8 mouse cellular contexts compared by ENCODE assay signal in the genomic region with DNA sequence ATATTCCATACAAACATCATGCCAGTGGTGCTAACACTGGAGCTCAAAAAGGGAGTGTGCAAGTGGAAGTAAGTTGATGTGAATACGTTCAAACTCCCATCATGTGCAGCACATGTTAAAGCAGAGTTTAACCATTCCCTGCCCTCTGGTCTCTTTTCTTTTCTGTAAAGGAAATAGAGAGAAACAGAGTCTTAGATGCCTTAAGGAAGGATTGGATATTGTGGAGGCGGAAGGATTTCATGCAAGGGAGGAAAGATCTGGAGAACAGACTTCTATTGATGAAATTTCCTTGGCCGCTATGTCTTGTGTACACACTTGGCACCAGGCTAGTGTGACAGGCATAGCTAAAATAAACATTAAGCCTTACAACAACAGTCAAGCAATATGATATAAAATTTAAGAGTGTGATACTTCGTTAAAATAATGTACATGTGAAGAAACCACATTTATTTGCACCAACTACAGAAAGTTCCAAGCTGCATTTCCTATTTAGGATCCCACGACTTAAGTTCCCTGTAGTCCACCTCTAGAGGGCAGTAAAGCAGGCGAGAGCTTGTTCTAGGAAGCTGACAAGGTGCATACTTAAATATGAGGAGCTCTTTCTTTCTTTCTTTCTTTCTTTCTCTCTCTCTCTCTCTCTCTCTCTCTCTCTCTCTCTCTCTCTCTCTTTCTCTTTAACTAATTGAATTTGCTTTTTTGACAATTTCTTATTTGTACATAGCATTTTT.
DNase-seq lines count a peak whose midpoint lies in the region; ATAC-seq and TF ChIP-seq lines count a peak whose summit lies in the region.

No protein-coding gene starts in this region.

- no peak for TF ChIP-seq POLR2A in lung, adult 2 months (IDR thresholded peaks at IDR 0.05; ENCODE audit: borderline replicate concordance, extremely low read depth, low read depth, low read length)
- TF ChIP-seq POLR2A in cortical plate, adult 2 months (IDR thresholded peaks at IDR 0.05; ENCODE audit: extremely low read depth, insufficient read depth, low read length), result no peak

- 31% methylated on average over 6 of the region's 6 CpGs for WGBS in lung, postnatal 0 days
- WGBS in lung, adult 2 months, result 34% methylated on average over 6 of the region's 6 CpGs

- no peaks in the 10 kb centered on the region for H3K4me1 ChIP-seq in lung, postnatal 0 days (ENCODE audit: insufficient read depth, low read depth, low read length)
- H3K4me1 ChIP-seq in lung, adult 2 months (ENCODE audit: control insufficient read depth, insufficient read depth, low read length), result no peaks in the 10 kb centered on the region
- no peaks in the 10 kb centered on the region for H3K4me1 ChIP-seq in cortical plate, adult 2 months (ENCODE audit: control insufficient read depth, insufficient read depth, low read length)

- no peak for TF ChIP-seq EP300 in lung, postnatal 0 days (IDR thresholded peaks at IDR 0.05)

- DNase-seq in cerebellum, postnatal 14 days, result peak; percentile 49 to 55
- DNase-seq in cerebellum, adult 11 months, result no peak
- DNase-seq in lung, postnatal 0 days (ENCODE audit: low spot score), result no peak
- DNase-seq in lung, adult 2 months, result no peak
- DNase-seq in mesoderm, embryonic 11.5 days (ENCODE audit: low read depth, low spot score), result peak; percentile 55
- no peak for DNase-seq in heart, postnatal 36 days

- no peaks in the 10 kb centered on the region for H3K36me3 ChIP-seq in lung, postnatal 0 days (ENCODE audit: insufficient read depth, low read length)

- no peak for ATAC-seq in lung, postnatal 0 days
- no peak for ATAC-seq in inflammation-experienced regulatory T-cells, adult 6 months

- no peak overlapping the region for H3K4me3 ChIP-seq in lung, postnatal 0 days (ENCODE audit: low read depth, low read length)
- no peak overlapping the region for H3K4me3 ChIP-seq in lung, adult 2 months (replicated peaks; ENCODE audit: extremely low read depth, low read depth, low read length)
- H3K4me3 ChIP-seq in cortical plate, adult 2 months (ENCODE audit: insufficient read depth, low read length), result no peak overlapping the region

- peak; percentile 52 for TF ChIP-seq CTCF in lung, postnatal 0 days (IDR thresholded peaks at IDR 0.05)
- TF ChIP-seq CTCF in lung, adult 2 months (IDR thresholded peaks at IDR 0.05; ENCODE audit: insufficient read depth, low read length), result no peak
- peak; percentile 58 for TF ChIP-seq CTCF in cortical plate, adult 2 months (IDR thresholded peaks at IDR 0.05; ENCODE audit: extremely low read depth, insufficient read depth, low read length)

- no peak overlapping the region for H3K4me2 ChIP-seq in lung, postnatal 0 days (replicated peaks; ENCODE audit: low read depth, low read length)

- no peak overlapping the region for H3K9ac ChIP-seq in lung, postnatal 0 days (replicated peaks; ENCODE audit: low read depth)

- intact Hi-C loops in heart, postnatal 36 days (cut with DNase I), result loop anchor here (1.0 kb wide), 1 partner anchor 325 kb away; no protein-coding TSS in a partner anchor

- H3K27me3 ChIP-seq in lung, postnatal 0 days (replicated peaks; ENCODE audit: insufficient read depth, low read length), result no peaks in the 10 kb centered on the region

- no peaks in the 10 kb centered on the region for H3K9me3 ChIP-seq in lung, postnatal 0 days (ENCODE audit: low read length)

- H3K27ac ChIP-seq in lung, postnatal 0 days (ENCODE audit: low read length), result no peak overlapping the region
- no peak overlapping the region for H3K27ac ChIP-seq in cortical plate, adult 2 months (ENCODE audit: insufficient read depth, low read length)

Comparison
In these comparisons a context has a peak if more than half of its experiments do, and no peak if none do; other contexts are left out.
1. DNase-seq: peak in cerebellum, postnatal 14 days (2 of 2) and mesoderm, embryonic 11.5 days (single experiment); none in cerebellum, adult 11 months (single experiment), lung, postnatal 0 days (single experiment), lung, adult 2 months (single experiment) and heart, postnatal 36 days (0 of 2).